Mouse (Mus musculus) urinary bladder, postnatal 14 days (tissue): Measurements from ENCODE around the gene Hdgfl2.

Experiments used
- DNase-seq: peaks from one replicate; pipeline ENCODE4 v3.0.0; 2021; ENCODE audit warnings: low spot score

Hdgfl2 gene

GRCm38 (mm10) chr17:56131136-56131535, 51.7 kb downstream of the Hdgfl2 start:
- DNase-seq: no peak

- peak; percentile 69 for DNase-seq
Observed at GRCm38 (mm10) chr17:56131814-56132213, 52.4 kb downstream of the Hdgfl2 start.

GRCm38 (mm10) chr17:56132661-56133060, 53.2 kb downstream of the Hdgfl2 start:
- peak; percentile 51 for DNase-seq

GRCm38 (mm10) chr17:56133457-56134363, 54.3 kb downstream of the Hdgfl2 start:
- peak; percentile 54 for DNase-seq

GRCm38 (mm10) chr17:56134463-56134971, 55.1 kb downstream of the Hdgfl2 start:
- DNase-seq: peak; percentile 70

GRCm38 (mm10) chr17:56136558-56136957, 57.1 kb downstream of the Hdgfl2 start:
- no peak for DNase-seq

- no peak for DNase-seq
Observed at GRCm38 (mm10) chr17:56137839-56138613, 58.6 kb downstream of the Hdgfl2 start.

GRCm38 (mm10) chr17:56139355-56139754, 59.9 kb downstream of the Hdgfl2 start:
- no peak for DNase-seq

GRCm38 (mm10) chr17:56139858-56140595, 60.6 kb downstream of the Hdgfl2 start, which contains the start of gene Sema6b:
Gene Sema6b, minus strand, starts transcription at chr17:56140343.
- DNase-seq: peak; percentile 45

- DNase-seq: no peak
Observed at GRCm38 (mm10) chr17:56141702-56142605, 62.5 kb downstream of the Hdgfl2 start.

- no peak for DNase-seq
Observed at GRCm38 (mm10) chr17:56144546-56144945, 65.1 kb downstream of the Hdgfl2 start.

GRCm38 (mm10) chr17:56146131-56146530, 66.7 kb downstream of the Hdgfl2 start:
- no peak for DNase-seq

- no peak for DNase-seq
Observed at GRCm38 (mm10) chr17:56147420-56147819, 68.0 kb downstream of the Hdgfl2 start.

GRCm38 (mm10) chr17:56148280-56148679, 68.8 kb downstream of the Hdgfl2 start:
- DNase-seq: no peak

- no peak for DNase-seq
Observed at GRCm38 (mm10) chr17:56148790-56149618, 69.6 kb downstream of the Hdgfl2 start.

- DNase-seq: no peak
Observed at GRCm38 (mm10) chr17:56149897-56150296, 70.5 kb downstream of the Hdgfl2 start.
